Mouse (Mus musculus) left cerebral cortex, postnatal 10 days (tissue): Measurements from ENCODE around the gene Tns1. TPM values are rescaled to one million over a fixed set of nuclear protein-coding genes. Genes with fewer than 3 reads are reported as not detected.

Experiments
- DNase-seq, 2 experiments: peaks; one replicate each; pipeline ENCODE4 v3.0.0; 2021 to 2022; ENCODE audit warnings: low spot score in 2 of 2, mixed read lengths in 1 of 2; ENCODE audit errors: extremely low spot score in 1 of 2
- intact Hi-C: fragments of 180-260 bp; cut with DNase I; formaldehyde crosslinking; loops from one replicate; pipeline ENCODE4 v1.15.1; 2025
- total RNA-seq, 2 experiments: library from RNA; stranded (reverse); gene quantifications; 2 replicates each; pipeline ENCODE4 v1.2.3; 2021

Gene Tns1
- total RNA-seq, 2 experiments from 2014 or later, result 29.3 to 29.8 TPM

DNA sequence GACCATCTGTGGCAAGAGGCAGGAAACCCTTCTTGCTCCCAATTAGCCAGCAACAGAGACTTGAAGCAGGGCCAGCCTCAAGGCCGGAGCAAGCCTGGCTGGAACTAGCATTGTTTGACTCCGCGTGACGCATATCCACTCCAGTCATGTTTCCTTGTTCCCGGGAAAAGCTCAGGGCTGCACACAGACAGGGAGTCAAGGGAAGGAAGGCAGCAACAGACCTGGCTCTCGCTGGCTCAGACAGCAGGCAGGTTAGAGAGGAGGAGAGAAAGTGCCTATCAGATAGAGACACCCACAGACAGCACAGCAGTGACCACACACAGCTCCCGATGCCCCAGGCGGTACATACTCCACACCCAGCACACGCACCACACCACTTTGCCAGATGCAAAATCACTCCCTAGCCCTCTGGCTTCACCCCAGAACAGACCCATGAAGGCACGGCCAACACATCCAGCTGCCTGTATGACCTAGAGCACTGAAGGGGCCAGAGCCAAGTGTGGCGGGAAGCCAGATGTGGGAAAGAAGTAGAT is 96.6 kb downstream of the Tns1 start:
- intact Hi-C loops, result no loop called here
- peak in 1 of 2 experiments; percentile 80 for DNase-seq

- DNase-seq, result no peak
- intact Hi-C loops, result no loop called here
Measured at GRCm38 (mm10) chr1:74026703-74027195, 97.5 kb downstream of the Tns1 start.

DNA sequence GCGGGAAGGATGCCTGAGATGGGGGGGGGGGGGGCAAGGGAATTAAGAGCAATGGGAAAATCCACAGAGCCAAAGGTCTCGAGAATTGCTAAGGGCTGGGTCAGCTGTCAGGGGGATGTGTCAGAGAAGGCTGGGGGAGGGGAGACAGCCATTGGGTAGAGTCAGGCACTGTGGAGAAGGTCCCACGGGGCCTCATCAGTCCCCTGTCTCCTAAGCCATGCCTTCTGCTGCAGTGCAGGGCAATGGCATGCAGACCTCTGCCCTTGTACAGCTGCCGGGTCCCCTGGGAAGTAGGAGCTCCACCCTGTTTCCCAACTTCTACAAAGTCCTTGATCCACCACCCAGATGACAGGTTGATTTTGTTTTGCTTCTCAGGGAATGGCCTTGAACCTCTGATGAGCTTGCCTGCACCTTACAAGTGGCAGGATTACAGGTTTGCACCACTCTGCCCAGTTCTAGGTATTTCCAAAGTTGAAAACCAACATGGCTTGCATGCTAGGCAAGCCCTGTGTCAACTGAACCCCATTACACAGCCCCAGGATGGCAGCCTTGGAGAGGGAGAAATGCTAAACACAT is 98.5 kb downstream of the Tns1 start:
- intact Hi-C loops, result no loop called here
- DNase-seq, result peak in 1 of 2 experiments; percentile 59

GRCm38 (mm10) chr1:74025227-74025626 is 99.0 kb downstream of the Tns1 start:
- intact Hi-C loops, result no loop called here
- no peak for DNase-seq

DNA sequence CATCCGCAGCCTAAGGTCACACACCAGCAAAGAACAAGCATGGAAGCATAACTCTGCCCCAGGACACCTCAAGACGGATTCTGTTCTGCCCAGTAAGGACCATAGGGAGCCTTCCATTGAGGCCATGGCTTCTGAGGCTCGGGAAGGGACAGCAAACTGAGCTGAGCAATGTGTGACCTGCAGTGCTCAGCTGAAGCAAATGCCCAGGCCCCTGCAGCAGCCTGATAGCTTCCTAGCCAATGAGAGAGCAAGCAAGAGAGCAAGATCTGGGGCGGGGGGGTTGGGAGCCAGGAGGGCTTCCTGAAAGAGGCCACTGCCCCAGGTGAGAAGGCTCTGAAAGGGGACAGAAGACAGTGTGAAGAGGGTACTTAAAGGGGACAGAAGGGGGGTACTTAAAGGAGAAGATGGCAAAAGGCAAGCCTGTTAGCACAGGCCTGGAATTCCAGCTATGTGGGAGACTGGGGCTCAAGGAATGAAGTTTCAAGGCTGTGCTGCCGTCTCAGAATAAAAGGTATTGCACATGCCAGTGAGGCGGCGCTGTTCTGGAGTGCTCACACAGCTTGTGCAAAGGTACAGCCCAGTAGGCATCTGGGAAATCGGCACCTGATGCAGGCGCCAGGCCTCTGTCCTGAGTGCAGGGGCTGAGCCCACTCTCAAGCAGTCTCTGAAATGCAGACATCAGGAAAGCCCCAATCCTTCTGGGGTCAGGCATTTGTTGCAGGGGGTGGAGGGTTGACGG is 99.6 kb downstream of the Tns1 start:
- intact Hi-C loops, result no loop called here
- DNase-seq, result no peak

- DNase-seq, result no peak
- intact Hi-C loops, result no loop called here
Measured at GRCm38 (mm10) chr1:74022998-74023397, 101.3 kb downstream of the Tns1 start.

DNA sequence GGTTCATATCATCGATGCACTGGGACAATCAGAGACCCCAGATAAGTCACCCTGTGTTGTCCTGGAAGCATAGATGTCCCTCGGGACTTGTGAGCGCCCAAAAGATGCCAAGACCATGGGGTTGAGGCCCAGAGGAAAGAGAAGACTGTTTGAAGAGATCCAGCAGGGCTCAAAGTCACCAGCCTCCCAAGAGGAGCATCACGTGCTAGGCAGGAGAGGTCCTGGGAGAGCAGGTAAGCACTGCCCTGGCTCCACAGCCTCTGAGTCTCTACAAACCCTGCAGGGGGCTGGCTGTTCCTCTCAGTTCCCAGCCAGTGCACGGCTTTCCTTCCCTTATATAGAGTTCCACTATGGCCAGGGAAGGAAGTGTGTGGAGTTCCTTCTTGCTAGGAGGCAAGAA is 101.7 kb downstream of the Tns1 start:
- intact Hi-C loops, result no loop called here
- DNase-seq, result no peak

- intact Hi-C loops, result no loop called here
- DNase-seq, result no peak
Measured at GRCm38 (mm10) chr1:74020235-74020634, 104.0 kb downstream of the Tns1 start.

- intact Hi-C loops, result no loop called here
Measured at GRCm38 (mm10) chr1:74017399-74018172, 106.7 kb downstream of the Tns1 start.

GRCm38 (mm10) chr1:74016618-74017017 is 107.6 kb downstream of the Tns1 start:
- intact Hi-C loops, result no loop called here
- no peak for DNase-seq

More at GRCm38 (mm10) chr1:74017399-74018172, 106.7 kb downstream of the Tns1 start:
- no peak for DNase-seq

DNA sequence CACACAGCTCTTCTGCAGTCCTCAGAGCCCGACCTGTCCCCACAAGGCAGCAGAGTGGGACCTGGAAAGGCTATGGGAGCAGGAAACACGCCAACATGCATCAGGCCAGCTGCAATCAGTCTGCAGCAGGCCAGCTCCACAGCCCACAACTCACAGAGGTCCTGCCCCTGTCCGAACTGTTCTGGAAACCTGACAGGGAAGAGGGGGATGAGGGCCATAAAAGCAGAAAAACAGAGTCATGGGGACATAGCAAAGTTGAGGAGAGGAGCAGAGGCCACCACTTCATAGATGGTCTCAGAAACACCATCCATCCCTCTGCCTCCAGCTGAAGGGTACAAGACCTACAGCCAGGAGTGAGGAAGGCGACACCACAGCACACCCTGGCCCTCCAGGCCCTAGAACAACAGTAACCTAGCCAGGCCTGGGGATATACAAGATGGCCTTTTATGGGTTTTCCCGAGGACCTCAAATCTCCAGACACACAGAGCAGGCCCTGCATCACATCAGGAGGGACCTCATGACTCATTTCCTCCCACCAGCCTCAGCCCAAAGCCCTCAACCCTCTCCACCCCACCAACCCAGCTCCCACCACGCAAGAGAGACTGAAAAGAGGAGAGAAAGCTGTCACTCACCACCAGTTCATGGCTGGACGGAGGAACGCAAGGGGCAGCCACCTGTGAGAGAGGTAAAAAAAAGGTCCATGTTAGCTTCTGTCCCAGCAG is 108.6 kb downstream of the Tns1 start:
- intact Hi-C loops, result no loop called here
- DNase-seq, result no peak

- intact Hi-C loops, result no loop called here
- DNase-seq, result no peak
Measured at GRCm38 (mm10) chr1:74014538-74015327, 109.5 kb downstream of the Tns1 start.

DNA sequence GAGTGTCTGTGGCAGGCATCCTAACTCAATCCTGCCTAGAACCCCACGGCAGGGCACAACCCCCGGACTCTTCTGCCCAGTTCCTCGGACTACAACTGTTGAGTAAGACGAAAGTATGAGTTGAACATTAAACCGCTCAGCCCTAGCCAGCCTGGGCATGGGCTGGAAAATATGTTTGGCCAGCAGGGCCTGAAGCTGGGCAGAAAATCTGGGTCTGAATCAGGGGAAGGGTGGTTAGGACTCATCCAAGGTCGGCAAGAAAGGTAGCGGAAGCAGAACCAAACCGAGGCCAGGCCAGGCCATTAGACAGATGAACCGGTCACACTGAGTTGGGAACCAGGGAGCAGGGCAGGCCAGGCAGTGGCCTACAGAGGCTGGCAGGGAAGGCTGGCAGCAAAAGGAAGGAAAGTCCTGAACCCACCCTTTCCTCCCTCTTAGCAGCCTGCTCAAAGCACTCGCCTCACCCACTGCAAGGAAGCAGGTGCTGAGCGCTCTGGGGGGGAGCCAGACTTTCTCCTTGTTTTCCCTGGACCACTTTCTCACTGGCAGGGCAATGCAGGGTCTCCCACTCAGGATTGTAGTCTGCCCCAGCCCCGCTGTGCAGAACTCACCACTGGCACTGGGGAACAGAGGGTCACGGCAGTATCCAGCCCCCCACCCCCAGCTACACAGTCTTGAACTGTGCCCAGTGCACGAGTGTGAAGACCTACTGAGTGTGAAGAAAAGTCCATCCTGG is 110.8 kb downstream of the Tns1 start:
- DNase-seq, result no peak

GRCm38 (mm10) chr1:74012706-74013105 is 111.5 kb downstream of the Tns1 start:
- no peak for DNase-seq
- intact Hi-C loops, result no loop called here

More for the DNA sequence above, 110.8 kb downstream of the Tns1 start:
- intact Hi-C loops, result no loop called here

GRCm38 (mm10) chr1:74009495-74009894 is 114.8 kb downstream of the Tns1 start:
- no peak for DNase-seq
- intact Hi-C loops, result no loop called here

DNA sequence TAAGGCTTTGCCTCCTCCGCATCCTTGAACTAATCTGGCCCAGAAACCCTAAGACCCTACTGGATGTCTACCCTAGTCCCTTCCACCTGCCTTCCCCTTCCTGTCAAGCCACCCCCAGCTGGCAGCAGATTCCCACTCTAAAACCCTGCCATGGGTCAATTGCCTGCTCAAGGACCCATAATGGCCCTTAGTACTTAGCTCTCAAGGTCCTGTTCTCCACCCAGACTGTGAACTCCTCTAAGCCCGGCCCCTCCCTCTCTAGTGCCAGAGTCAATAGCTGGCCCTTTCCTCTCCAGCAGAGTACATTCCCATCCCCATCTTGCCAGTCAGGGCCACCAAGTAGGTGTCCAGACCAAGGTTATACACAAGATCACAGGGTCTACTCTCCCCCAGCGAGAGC is 115.3 kb downstream of the Tns1 start:
- intact Hi-C loops, result no loop called here
- DNase-seq, result no peak

DNA sequence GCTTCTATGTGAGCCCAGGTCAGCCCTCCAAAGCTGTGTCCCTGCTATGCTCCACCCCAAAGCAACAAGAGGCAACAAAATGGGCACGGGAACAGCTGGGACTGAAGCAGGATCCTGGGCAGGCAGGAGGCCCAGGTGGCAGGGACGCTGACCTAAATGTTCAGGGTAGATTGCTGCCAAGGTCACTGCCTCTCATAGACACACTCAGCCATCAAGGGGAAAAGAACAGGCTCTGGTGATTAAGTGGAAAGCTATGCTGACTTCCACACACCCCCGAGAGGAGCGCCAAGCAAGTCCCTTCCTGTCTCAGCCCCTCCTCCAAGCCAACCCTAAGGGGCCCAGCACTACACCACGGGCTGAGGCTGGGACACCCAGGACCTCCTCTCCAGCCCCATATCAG is 115.8 kb downstream of the Tns1 start:
- intact Hi-C loops, result no loop called here

More for the DNA sequence above, 115.8 kb downstream of the Tns1 start:
- DNase-seq, result no peak
